Mouse (Mus musculus): ENCODE measurements around the gene Cldn13. TPM values are rescaled to one million over a fixed set of nuclear protein-coding genes. Genes with fewer than 3 reads are reported as not detected.
"Not testable (repeated sequence)": the region's sequence is repeated elsewhere in the genome, so short reads cannot be mapped to it uniquely, and the experiment has no call there.

Cldn13 gene
- not detected for total RNA-seq (2021)

DNA sequence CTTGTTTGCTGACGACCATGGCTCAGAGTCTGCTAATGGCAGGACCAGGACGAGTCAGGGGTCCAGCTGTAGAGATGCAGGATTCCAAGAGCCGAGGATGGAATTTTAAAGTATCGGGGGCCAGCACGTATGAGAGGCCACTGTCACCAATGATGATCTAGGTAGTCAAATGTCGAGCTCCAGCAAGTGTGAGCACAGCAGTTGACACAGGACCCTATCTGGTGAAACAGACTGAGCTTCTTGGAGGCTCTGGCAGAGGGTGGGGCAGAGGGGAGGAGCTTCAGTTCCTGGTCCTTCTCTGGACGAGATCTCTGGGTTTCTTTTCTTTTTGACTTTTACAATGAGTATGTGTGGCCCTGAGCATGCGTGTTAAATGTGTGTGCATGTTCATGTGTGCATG, at the start of gene Cldn13:
Gene Cldn13 (minus strand): TSS at position 216 of the 400 bp plus-strand sequence.
- intact Hi-C loops (cut with DNase I): no loop called here
- DNase-seq (ENCODE audit: low spot score): no peak

DNA sequence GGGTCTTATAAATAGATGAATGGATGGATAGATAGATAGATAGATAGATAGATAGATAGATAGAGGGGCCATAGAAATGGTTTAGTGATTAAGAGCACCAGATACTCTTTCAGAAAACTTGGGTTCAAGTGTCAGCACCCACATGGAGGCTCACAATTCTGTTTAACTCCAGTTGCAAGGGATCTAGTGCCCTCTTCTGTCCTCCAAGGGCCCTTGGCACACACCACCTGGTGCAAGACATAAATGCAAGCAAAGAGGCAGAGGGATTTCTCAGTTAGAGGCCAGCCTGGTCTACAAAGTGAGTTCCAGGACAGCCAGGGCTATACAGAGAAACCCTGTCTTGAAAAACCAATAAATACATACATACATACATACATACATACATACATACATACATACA, 49.3 kb upstream of the Cldn13 start:
- intact Hi-C loops (cut with DNase I): loop anchor here (1.0 to 5.0 kb wide), 3 partner anchors 32 to 217 kb away; partner anchors contain the start of genes Eln and Mettl27
- DNase-seq (ENCODE audit: low spot score): not testable (repeated sequence)

DNA sequence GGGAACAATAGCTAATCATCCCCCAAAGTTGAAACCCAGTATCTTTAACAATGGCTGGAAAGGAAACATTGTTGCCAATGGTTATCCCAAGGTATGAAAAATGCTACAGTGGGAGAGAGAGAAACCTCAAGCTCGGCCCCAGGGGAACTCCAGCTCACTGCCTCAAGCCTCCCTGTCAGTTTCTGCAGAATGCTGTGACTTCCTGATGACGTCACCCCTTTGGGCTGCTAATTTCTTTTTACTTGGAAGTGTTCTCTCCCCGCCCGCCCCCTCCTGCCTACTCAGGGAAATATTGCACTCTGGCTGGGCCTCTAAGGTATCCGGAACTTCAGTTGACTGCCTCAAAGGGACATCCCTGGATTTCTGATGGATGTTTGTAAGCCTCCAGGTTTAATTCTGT, 48.2 kb upstream of the Cldn13 start:
- intact Hi-C loops (cut with DNase I): no loop called here

DNA sequence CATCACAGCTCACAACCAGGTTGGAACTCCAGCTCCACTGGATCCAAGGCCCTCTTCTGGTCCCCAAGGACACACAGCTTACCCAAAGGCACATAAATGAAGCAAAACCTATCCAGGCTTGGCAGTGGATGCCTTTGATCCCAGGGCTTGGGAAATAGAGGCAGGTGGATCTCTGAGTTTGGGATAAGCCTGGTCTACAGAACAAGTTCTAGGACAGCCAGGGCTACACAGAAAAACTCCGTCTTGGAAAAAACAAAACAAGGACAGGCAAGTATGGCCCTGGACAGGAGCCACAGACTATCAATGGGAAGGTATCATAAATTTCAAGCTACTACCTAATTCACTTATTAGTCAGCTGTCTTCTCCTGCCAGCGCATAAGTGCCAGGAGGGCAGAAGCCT, 46.2 kb upstream of the Cldn13 start:
- no peak for DNase-seq (ENCODE audit: low spot score)
- intact Hi-C loops (cut with DNase I): no loop called here

More for the DNA sequence above, 48.2 kb upstream of the Cldn13 start:
- DNase-seq (ENCODE audit: low spot score): no peak

DNA sequence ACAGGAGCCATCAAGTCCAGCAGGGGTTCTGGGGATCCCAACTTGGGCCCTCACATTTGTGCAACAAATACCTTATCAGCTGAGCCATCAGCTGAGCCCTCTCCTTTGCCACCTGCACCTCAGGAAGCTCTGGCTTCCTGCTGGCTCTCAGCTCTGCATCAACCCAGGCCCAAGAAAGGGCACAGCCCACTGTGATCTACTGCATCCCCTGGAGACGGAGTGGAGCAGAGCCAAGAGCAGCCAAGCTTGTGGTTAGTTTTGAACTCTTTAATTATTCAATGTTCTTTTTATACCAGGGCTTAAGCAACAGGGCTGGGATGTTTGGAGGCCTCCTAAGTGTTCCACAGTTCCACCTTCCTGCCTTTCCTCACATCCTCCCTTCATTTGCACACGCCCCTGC, 45.1 kb upstream of the Cldn13 start:
- no peak for DNase-seq (ENCODE audit: low spot score)
- intact Hi-C loops (cut with DNase I): no loop called here

DNA sequence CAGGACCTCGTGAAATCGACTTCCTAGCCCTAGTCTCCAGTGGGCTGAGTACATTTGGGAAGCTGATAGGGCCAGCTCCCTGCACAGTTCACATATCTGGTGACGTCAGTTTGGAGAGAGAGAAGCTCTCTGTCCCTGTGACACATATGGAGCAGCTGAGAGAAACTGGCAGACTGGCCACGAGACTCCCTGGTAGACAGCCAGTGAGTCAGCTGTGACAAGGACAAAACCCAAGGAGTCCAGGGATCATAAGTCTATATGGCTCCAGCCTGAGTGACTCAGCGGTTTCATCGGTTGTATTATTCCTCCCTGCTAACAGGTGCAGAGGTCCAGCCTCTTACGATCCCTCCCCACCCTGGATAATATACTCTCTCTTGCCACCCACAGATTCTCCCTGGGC, 43.8 kb upstream of the Cldn13 start:
- intact Hi-C loops (cut with DNase I): no loop called here
- no peak for DNase-seq (ENCODE audit: low spot score)

DNA sequence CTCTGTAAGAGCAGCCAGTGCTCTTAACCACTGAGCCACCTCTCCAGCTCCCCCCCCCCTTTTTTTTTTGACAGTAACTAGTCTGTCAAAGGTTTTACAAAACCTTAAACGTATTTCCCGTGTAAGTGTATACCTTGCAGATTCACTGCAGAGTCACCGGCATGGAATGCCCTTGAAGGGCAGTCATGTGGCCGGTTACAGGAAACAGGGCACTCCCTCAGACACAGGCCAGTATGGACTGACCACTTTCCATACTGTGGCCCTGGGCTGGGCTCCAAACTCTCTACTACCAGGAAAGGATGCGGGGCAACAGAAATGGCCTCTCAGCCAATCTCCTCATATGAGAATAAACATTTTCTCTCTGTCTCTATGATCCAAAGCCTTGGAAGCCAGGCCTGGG, 40.2 kb upstream of the Cldn13 start:
- intact Hi-C loops (cut with DNase I): no loop called here

DNA sequence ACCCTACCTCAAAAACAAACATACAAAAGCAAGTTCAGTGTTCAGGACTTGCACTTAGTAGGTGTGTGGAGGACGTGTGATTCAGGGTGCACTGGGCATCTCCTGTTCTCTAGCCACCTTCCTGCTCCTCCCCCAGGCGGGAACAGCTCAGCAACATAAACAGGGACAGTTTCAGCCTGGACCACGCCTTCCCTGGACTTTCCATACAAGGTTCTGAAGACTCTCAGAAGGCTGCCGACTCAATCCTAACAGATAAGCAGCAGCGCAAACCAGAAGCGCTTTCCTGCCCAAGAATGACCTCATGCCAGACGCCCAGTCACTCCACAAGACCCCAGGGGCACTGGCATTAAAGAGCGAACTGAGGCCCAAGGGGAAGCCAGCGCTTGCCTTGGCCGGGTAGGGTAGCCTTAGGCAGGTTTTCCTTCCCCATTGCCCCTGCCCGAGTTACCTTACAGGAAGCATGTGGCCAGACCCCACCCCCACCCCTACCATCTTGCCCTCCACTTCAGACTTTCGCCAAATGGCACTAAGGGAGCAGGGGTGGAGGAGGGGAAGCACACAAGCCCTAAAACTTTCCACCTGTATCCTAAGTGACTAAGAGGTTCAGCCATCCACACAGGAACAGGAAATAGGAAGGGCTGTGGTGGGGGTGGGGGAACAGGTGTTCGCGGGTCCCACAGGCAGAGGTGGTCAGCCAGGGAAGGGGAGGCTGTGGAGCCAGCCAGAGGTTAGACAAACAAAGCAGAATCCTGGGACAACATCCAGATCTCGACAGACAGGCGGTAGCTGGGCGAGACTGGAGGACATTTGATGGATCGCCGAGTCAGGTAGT, 35.9 kb upstream of the Cldn13 start:
- intact Hi-C loops (cut with DNase I): no loop called here
- DNase-seq (ENCODE audit: low spot score): peak; percentile 20

More for the DNA sequence above, 40.2 kb upstream of the Cldn13 start:
- no peak for DNase-seq (ENCODE audit: low spot score)

DNA sequence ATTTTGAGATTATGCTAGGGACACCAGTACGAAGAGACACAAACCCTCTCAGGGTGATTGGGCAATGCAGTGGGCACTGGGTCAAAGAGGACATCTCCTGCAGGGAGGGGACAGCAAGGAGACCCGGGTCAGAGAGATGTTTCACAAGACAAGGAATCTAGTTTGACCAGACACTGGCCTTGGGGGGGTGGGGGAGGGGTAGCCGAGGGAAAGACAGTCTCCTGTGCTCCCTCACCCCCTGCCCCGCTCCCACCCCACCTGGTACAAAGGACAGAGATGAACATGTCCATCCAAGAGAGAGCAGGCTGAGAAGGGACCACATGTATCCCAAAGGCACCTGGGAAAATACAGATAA, 32.7 kb upstream of the Cldn13 start:
- DNase-seq (ENCODE audit: low spot score): no peak
- intact Hi-C loops (cut with DNase I): no loop called here

DNA sequence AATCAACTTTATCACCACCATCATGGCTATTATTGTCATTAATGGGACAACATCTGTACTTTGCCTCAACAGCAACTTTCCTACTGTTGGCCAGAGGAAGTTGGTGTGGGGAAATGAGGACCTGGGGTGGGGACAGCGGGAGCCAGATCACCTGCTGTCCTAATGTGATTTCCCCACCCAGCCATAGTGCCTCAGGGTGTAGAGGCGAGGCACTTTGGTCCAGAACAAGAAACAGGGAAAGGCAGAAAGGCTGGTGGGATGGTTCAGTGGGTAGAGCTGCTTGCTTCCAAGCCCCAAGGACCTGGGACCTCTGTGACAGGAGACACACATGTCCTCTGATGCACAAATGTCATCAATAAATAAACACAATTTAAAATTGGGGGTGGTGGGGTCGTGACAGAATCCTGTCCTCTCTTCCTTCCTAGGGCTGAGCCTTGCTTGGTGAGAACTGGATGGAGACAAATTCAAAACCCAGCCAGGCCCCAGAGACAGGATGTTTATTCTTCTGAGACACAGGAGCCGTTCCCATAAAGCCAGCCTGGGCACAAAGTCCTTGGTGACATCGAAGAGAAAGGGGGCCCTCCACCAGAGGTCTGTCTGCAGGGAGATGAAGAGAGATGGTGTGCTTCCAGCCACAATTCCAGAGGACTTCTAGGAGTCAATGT, 32.2 kb upstream of the Cldn13 start:
- intact Hi-C loops (cut with DNase I): no loop called here
- no peak for DNase-seq (ENCODE audit: low spot score)

DNA sequence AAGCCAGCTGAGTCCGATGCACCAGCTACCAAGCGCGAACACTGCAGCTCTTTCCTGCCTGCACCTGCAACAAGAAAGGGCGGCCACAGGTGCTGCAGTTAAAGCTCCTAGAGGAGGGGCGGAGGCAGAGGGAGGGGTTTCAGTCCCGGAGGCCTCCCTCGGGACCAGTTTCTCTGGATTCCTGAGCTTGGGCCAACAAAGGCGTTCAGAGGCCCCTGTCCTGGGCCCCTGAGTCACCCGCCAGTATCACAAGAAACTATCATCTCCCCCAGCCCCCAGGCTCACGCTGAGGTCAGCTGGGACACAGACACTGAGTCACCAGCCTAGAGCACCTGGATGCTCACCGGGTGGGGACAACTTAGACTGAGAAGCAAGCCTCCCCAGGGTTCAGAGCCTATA, 31.5 kb upstream of the Cldn13 start, which contains the start of gene Cldn4:
Gene Cldn4 (minus strand): TSS at position 78 of the 399 bp plus-strand sequence.
- intact Hi-C loops (cut with DNase I): no loop called here
- no peak for DNase-seq (ENCODE audit: low spot score)

DNA sequence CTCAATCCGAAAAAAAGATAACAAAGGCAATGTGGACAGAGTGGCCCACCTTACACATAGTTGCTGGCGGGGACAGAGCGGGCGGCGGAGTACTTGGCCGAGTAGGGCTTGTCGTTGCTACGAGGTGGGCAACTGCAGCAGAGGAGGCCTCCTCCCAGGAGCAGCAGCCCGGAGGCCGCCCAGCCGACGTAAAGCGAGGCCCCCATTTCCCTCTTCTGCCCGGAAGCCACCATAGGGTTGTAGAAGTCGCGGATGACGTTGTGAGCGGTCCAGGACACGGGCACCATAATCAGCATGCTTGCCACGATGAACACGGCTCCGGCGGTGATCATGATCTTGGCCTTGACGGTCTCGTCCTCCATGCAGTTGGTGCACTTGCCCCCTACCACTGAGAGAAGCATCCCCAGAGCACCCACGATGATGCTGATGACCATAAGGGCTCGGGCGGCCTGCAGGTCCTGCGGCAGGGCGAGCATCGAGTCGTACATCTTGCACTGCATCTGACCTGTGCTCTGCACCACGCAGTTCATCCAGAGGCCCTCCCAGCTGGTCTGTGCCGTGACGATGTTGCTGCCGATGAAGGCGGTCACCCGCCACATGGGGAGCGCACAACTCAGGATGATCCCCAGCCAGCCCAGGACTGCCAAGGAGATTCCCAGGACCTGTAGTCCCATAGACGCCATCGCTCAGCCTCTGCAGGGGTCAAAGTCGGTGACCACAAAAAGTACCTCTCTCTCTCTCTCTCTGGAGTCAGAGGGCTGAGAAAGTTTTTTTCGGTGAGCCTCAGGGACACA, 30.9 kb upstream of the Cldn13 start:
- DNase-seq (ENCODE audit: low spot score): no peak
- intact Hi-C loops (cut with DNase I): no loop called here

DNA sequence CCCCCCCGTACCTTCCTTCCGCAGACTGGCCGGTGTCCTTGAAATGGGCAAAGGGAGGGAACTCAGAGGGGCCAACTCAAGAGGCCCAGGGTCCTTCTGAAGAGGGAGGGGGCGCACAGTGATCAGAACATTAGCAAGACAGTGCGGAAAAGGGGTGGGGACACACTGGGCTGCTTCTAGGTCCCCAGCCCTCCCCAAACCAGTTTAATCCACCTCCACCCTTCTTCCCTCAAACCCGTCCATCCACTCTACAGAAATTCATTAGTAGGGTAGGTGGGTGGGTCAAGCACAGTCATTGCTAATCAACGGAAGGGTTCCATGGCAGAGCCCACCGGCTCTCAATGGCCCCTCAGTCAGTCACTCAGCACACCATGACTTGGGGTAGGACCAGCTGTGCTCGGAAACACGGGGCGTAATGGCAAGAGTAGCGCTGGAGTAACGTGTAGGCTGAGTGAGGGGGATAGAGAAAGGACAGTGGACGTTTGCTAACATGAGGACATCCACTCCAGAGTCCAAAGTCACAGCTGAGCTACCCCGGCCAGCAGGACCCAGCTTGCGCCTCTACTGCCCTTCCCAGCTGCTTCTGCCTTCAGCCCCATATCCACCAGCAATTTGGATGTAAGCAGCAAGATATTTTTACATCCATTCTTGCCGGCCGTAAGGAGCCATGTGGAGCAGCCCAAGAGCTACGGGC, 30.1 kb upstream of the Cldn13 start:
- intact Hi-C loops (cut with DNase I): no loop called here
- DNase-seq (ENCODE audit: low spot score): no peak

DNA sequence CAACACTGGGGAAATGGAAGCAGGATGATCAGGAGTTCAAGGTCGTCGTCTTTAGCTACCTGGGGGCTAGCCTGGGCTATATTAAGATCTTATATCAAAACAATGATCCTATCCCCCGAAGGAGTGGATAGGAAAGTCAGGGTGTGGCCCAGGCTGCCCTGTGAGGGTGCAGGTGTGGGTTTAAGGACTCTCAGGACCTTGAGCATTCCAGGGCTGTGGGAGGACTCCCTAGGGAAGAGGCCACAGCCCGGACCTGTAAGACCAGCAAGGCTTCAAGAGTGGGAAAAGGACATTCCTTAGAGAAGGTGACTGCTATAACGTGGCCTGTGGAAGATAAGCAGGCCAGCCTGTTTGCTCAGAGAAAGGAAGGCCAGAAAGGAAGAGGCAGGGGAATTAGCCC, 28.9 kb upstream of the Cldn13 start:
- intact Hi-C loops (cut with DNase I): no loop called here
- DNase-seq (ENCODE audit: low spot score): no peak

DNA sequence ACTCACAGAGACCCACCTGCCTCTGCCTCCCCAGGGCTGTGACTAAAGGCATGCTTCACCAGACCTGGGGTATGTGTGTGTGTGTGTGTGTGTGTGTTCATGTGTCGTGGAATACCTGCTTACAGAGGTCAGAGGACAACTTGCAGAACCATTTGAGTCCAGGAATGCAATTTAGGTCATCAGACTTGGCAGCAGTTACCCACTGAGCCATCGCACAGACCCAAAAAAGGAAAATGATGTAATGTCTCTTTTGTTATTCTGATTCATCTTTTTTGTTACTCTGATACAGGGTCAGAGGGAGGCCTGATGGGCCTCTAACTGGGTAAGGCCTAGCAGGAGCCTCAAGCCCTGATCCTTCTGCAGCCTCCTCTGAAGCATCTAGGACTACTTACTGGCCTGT, 27.4 kb upstream of the Cldn13 start:
- no peak for DNase-seq (ENCODE audit: low spot score)

DNA sequence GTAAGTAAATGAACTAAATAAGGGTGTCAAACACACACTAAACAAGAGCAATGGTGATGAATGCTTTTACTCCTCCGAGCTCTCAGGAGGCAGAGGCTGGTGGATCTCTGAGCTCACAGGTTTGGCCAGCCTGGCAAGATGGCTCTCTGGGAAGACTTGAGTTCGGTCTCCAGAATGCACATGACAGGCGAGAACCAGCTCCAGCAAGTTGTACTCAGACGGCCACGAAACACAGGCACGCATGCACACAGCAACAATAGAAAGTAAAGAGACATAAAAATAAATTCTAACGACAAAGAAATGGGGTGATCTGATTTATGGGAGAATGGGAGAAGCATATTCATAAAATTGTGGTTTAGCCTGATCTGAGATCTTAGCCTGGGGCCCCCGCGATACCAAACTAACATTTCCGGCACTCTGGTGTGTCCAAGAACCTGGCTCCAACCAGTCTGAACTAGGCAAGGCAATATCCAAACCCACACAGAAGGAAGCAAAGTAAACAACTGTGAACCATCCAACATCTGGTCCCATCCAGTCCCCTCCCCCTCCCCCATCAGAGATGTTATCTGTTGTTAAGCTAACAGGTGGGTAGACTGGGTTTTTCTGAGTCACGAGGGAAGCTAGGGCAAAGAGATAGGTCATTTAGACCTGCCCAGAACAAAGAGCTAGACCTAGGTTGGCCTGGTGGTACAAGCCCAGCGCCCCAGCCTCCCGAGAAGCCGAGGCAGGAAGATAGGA, 26.3 kb upstream of the Cldn13 start:
- intact Hi-C loops (cut with DNase I): no loop called here

More for the DNA sequence above, 27.4 kb upstream of the Cldn13 start:
- intact Hi-C loops (cut with DNase I): no loop called here

DNA sequence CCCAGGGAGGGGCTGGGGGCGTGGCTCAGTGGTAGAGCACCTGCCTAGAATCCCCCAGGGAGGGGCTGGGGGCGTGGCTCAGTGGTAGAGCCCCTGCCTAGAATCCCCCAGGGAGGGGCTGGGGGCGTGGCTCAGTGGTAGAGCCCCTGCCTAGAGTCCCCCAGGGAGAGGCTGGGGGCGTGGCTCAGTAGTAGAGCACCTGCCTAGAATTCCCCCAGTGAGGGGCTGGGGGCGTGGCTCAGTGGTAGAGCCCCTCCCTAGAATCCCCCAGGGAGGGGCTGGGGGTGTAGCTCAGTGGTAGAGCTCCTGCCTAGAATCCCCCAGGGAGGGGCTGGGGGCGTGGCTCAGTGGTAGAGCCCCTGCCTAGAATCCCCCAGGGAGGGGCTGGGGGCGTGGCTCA, 24.2 kb upstream of the Cldn13 start:
- intact Hi-C loops (cut with DNase I); DNase-seq (ENCODE audit: low spot score): not testable (repeated sequence)

More for the DNA sequence above, 26.3 kb upstream of the Cldn13 start:
- DNase-seq (ENCODE audit: low spot score): no peak

DNA sequence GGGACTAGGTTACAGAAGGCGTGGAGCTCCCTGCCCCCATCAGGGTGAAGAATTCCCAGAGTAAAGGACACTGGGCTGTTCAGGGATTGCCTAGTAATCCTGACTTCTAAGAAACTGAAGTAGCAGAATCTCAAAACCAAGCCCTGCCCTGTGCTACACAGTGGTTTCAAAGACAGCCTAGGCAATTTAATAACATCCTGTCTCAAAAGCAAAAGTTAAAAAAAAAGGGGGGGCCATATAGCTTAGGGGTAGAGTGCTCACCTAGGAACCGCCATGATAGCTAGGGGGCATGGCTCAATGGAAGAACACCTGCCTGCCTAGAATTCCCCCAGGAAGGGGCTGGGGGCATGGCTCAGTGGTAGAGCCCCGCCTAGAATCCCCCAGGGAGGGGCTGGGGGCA, 23.7 kb upstream of the Cldn13 start:
- no peak for DNase-seq (ENCODE audit: low spot score)

DNA sequence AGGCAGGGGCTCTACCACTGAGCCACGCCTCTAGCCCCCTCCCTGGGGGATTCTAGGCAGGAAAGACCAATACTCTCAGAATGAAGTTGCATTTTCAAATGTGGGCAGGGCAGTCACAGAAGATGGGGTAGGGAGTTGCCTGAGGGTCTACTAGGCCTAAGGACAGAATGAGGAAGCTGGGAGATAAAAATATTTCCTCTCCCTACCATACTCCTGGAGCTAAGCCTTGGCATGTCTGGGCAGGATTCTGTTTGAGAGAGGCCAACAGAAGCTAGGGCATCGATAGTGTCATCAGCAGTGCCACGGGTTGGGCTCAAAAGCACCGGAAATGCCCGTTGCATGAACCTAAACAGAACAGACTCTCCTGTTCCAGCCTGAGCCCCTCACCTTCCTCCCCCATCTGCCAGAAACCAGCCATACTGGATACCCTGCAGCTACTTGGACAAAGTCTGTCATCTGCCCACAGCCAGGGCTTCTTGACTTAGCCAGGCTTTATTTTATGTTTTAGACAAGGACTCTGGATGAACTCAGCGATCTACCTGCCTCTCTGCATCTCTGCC, 21.4 kb upstream of the Cldn13 start:
- intact Hi-C loops (cut with DNase I): no loop called here
- no peak for DNase-seq (ENCODE audit: low spot score)

More for the DNA sequence above, 23.7 kb upstream of the Cldn13 start:
- intact Hi-C loops (cut with DNase I): no loop called here
